Mouse (Mus musculus) ovary, postnatal 10 days (tissue): ENCODE results near the gene Pafah1b3.
"Not testable (repeated sequence)": the region's sequence is repeated elsewhere in the genome, so short reads cannot be mapped to it uniquely, and the experiment has no call there.

Experiments used
- DNase-seq: peaks from one replicate; pipeline ENCODE4 v3.0.0; 2022; ENCODE audit warnings: low spot score

The Pafah1b3 gene

GRCm38 (mm10) chr7:25297454-25298325 lies at the start of gene Pafah1b3:
Pafah1b3 (minus strand) TSS chr7:25297986.
- DNase-seq, result peak; percentile 72

DNA sequence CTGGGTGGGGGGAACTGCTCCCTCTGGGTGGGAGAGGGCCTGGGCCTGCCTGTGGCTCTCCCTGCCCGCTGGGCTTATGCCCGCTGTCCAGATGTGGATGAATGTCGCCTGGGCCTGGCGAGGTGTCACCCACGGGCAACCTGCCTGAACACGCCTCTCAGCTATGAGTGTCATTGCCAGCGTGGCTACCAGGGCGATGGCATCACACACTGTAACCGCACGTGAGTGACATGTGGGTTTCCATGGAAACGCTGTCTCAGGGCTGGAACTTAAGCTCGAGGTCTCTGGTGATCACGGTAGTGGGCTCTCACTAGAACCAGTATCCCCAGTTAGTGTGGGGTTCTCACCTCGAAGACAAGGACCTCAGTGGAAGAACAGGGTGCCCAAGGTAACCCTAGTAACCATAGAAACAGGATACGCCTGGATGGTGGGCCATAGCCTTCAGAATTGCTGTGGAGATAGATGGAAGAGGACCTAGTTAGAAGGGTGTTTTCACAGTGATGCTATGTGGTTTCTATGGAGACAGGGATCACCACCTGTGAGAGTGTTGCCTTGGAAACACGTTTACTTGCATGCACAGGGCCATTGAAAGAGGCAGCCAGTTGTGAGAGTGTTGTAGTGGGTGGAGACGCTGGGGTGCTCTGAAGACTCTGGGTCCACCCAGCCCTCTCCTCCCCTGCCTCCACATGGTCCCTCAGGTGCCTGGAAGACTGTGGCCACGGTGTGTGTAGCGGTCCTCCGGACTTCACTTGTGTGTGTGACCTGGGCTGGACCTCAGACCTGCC lies 43.4 kb upstream of the Pafah1b3 start:
- DNase-seq, result no peak

DNA sequence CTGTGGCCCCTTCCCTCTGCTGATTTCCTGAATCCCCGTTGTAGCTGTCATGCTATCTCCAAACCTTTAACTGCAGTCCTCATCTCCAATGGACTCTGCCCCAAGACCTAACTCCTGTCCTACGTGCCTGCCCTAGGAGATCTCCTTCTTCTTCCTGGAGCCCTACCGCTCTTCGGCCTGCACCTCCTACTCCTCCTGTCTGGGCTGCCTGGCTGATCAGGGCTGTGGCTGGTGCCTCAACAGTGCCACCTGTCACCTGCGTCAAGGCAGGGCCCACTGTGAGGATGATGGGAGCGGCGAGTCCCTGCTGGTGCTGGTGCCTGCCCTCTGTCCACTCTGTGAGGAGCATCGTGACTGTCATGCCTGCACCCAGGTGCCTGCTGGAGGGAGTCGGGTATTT lies 41.5 kb upstream of the Pafah1b3 start:
- DNase-seq, result no peak

GRCm38 (mm10) chr7:25334472-25334871 lies 36.7 kb upstream of the Pafah1b3 start:
- no peak for DNase-seq

DNA sequence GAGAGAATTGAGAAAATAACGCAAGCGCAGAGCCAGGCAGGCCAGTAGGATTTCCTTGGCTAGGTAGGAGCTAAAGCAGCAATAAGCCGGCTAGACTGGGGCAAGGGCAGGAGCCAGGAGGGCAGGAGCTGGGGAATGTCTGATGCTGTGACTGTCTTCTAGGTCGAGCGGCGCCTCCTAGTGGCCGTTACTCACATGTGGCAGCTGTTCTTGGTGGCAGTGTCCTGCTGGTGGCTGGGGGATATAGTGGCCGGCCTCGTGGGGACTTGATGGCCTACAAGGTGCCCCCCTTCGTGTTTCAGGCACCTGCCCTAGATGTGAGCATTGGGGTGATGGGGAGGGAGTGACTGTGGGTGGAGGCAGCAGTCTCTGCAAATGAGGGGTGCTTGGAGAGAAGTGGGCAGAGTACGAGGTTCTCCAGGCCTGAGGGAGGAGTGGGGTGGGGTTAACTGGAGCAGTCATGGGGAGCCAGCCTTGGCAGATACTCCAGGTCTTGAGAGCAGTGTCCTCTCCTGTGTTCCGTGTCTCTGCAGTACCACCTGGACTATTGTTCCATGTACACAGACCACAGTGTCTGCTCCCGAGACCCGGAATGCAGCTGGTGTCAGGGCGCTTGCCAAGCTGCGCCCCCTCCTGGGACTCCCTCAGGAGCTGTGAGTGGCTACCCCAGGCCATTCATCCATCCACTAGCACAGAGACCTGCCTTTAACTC lies 36.0 kb upstream of the Pafah1b3 start:
- no peak for DNase-seq

- DNase-seq, result no peak
Measured at GRCm38 (mm10) chr7:25326233-25326632, 28.4 kb upstream of the Pafah1b3 start.

GRCm38 (mm10) chr7:25325431-25325830 lies 27.6 kb upstream of the Pafah1b3 start:
- not testable (repeated sequence) for DNase-seq

GRCm38 (mm10) chr7:25323219-25323618 lies 25.4 kb upstream of the Pafah1b3 start:
- no peak for DNase-seq

DNA sequence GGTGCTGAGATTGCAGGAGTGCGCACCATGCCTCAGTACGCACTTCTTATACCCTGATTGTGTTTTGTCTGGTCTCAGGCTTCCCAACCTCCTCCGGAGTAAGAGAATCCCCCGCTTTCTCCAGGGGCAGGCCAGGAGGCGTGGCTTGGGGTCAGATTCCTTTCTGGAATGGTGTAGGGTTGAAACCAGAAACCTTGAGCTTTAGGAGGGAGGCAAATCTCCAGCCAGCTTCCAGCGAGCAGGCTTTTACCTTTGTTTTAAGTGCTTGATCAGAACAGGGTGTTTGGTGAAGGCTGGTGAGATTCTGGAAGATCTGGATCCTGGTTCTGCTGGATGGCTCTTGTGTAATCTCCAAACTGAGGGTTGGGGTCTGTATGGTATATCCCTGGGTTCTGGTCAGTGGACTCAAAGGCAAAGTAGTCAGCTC lies 24.3 kb upstream of the Pafah1b3 start:
- DNase-seq, result no peak

- DNase-seq, result no peak
Measured at GRCm38 (mm10) chr7:25317446-25317999, 19.7 kb upstream of the Pafah1b3 start.

DNA sequence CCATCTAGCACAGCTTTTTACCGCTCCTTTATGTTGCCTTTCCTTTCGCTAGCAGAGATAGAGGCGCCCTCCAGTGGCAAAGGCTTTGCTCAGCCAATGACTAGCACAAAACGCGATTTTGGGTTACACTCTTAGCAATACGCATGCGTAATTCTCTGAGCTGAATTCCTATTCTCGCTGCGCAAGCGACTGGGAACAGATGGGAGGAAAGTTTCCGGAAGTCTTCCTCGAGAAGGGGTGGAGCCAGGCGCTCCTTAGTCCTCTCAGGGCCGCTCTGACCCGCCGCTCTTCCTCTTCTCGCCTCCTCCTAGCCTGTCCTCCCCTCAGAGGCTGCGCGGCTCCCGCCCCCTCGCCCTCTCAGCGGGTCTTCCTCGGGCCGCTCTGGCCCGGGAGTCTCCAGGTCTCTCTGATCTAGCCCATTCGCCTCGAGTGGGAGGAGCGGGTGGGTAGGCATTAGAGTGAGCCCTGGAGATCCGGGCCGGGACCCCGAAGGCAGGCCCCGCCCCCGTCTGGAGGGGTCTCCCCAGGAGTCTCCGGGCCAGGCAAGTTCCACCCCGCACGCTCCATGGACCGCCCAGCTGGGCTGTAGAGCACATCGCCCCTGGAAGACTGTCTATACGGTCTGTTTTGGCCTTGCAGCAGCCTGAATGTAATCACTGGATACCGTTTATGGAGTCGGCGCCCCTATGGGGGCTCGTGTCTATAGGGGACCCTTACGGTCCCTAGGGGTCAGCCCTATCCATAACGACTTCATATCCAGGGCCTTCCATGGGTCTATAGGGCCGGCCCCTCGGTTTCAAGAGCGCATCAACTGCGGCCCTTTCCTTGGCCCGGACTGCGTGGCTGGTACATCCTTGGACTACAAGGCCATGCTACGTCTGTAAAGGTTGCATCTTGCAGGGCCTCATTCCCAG lies 19.0 kb upstream of the Pafah1b3 start, which contains the start of gene Megf8:
Gene Megf8, plus strand, starts transcription at position 633 of the 914 bp plus-strand sequence.
- DNase-seq, result peak; percentile 73

GRCm38 (mm10) chr7:25315306-25316041 lies 17.7 kb upstream of the Pafah1b3 start:
- DNase-seq, result no peak

- DNase-seq, result no peak
Measured at GRCm38 (mm10) chr7:25314606-25315305, 17.0 kb upstream of the Pafah1b3 start.

DNA sequence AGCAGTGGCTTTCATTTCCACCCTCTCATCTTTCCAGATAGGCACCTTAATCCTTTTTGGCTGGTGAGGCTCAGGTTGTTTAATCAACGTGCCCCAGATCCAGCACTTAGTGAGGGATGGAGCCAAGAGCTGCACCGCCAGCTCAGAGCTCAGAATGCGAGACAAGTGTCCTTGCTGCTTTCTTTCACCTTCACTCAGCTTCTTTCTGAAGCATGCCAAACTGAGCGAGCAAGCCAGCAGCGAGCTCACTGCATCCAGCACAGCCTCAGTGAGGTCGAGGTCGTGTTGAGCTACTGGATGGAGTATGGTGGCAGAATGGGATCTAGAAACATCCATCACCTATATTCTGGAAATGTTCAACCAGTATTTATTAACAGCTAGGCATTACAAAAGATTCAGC lies 15.5 kb upstream of the Pafah1b3 start:
- no peak for DNase-seq

GRCm38 (mm10) chr7:25311193-25311592 lies 13.4 kb upstream of the Pafah1b3 start:
- DNase-seq, result no peak

- no peak for DNase-seq
Measured at GRCm38 (mm10) chr7:25309425-25309824, 11.6 kb upstream of the Pafah1b3 start.

- DNase-seq, result no peak
Measured at GRCm38 (mm10) chr7:25308702-25309318, 11.0 kb upstream of the Pafah1b3 start.

GRCm38 (mm10) chr7:25306614-25306996 lies 8.8 kb upstream of the Pafah1b3 start:
- DNase-seq, result no peak

DNA sequence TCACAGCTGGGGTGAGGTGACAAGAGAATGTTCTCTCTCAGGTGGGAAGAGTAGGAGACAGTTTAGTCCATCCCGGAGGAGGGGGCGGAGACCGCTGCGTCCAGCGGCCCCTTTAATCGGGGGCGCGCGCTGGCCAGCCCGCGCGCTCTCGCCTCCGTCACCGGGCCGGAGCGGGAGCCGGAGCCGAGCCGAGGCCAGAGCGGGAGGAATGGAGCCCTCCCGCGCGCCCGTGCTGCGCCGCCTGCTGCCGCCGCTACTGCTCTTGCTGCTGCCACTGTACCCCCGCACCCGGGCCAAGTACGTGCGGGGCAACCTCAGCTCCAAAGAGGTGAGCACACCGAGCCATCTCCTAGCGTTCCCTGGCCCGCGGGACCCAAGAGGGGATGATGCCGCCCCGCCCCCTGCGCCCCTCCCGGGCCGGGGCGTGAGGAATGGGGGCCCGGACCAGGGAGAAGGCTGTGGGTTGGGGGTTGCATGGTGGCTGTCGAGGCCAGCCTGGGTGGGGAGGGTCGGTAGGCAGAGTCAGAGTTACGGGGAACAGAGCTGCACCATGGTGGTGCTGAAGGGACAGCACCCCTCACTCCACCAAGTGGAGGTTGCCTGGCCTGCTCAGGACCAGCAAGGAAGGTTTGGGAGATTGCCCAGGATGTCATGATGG lies 8.3 kb upstream of the Pafah1b3 start, which contains the start of gene Tmem145:
Gene Tmem145, plus strand, starts transcription at position 151 of the 658 bp plus-strand sequence.
- no peak for DNase-seq
